Mouse (Mus musculus): ENCODE results near the gene Ankrd13a.

DNA sequence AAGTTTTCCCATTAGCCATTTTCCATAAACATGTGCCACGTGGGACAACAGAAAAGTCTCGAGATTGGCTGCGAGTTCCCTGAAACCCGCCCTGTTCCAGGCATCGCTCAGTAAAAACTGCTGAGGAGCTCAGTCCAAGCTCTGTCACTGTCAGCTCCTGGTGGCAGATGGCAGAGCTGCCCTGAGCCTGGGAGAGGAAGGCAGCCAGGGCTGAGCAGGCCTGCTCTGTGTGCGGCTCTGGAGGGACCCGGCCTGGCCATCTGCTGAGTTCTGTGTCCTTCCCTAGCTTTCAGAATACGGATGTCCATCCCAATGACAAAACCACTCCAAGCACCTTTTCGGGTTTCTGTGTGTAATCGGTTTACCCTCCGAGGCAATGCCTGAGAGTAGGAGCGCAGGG, 21.1 kb upstream of the Ankrd13a start:
- TF ChIP-seq CTCF (IDR thresholded peaks at IDR 0.05; ENCODE audit: low read depth) = no peak
- TF ChIP-seq EP300 (IDR thresholded peaks at IDR 0.05; ENCODE audit: low read depth) = no peak

Data from heart, postnatal 0 days (tissue).